Mouse (Mus musculus) liver, embryonic 12.5 days (tissue): ENCODE data around the gene Gbe1. TPM values are rescaled to one million over a fixed set of nuclear protein-coding genes. Genes with fewer than 3 reads are reported as not detected.

ENCODE experiments used
- ATAC-seq: fragments of 200-750 bp; cut with Nextera tagmentation; 2 replicates; pipeline ENCODE4 v1.8.0; 2017; ENCODE audit warnings: moderate number of reproducible peaks, mild to moderate bottlenecking, moderate library complexity
- H3K27ac ChIP-seq: fragments of 300-500 bp; sonication (generic); 2 replicates; pipeline ENCODE4 v1.5.1; 2016; ENCODE audit warnings: mild to moderate bottlenecking
- H3K27me3 ChIP-seq: fragments of 300-500 bp; sonication (generic); replicated peaks from 2 replicates; pipeline ENCODE4 v1.6.1; 2016; ENCODE audit warnings: mild to moderate bottlenecking, moderate library complexity
- H3K36me3 ChIP-seq: fragments of 300-500 bp; sonication (generic); 2 replicates; pipeline ENCODE4 v1.6.1; 2016; ENCODE audit warnings: mild to moderate bottlenecking, moderate library complexity
- H3K4me1 ChIP-seq: fragments of 300-500 bp; sonication (generic); 2 replicates; pipeline ENCODE4 v1.6.1; 2016
- H3K4me2 ChIP-seq: fragments of 300-500 bp; sonication (generic); 2 replicates; pipeline ENCODE4 v1.6.1; 2016; ENCODE audit warnings: mild to moderate bottlenecking, moderate library complexity
- H3K4me3 ChIP-seq: fragments of 300-500 bp; sonication (generic); 2 replicates; pipeline ENCODE4 v1.5.1; 2016; ENCODE audit warnings: mild to moderate bottlenecking, moderate library complexity
- H3K9ac ChIP-seq: fragments of 300-500 bp; sonication (generic); 2 replicates; pipeline ENCODE4 v1.6.1; 2016; ENCODE audit warnings: mild to moderate bottlenecking, moderate library complexity
- H3K9me3 ChIP-seq: fragments of 300-500 bp; sonication (generic); replicated peaks from 2 replicates; pipeline ENCODE4 v1.6.1; 2016; ENCODE audit warnings: mild to moderate bottlenecking, moderate library complexity
- WGBS: fragments of 180-500 bp; shearing (Covaris S2); methylation state at CpG from one replicate; pipeline ENCODE4 v1.1.7; 2016; ENCODE audit not compliant: insufficient replicate concordance; 5-methylcytosine and 5-hydroxymethylcytosine counted together
- polyA plus RNA-seq: library from polyadenylated mRNA; unstranded; fragments of >200 nt; fragmentation: Nextera tagmentation; extraction: Ambion mirVana; gene quantifications from 2 replicates; pipeline ENCODE4 v1.2.1, GENCODE M21; 2016

The Gbe1 gene
- polyA plus RNA-seq, 1 experiment from 2014 or later, result 7.5 TPM

GRCm38 (mm10) chr16:70617691-70618090 is 303.9 kb downstream of the Gbe1 start:
- Histone ChIP-seq H3K27ac (no peak overlapping the region), H3K4me2 (no peak overlapping the region), H3K36me3 (no peaks in the 10 kb centered on the region), H3K4me1 (no peaks in the 10 kb centered on the region), H3K4me3 (no peak overlapping the region), H3K9ac (no peak overlapping the region), H3K27me3 (no peaks in the 10 kb centered on the region), H3K9me3 (no peaks in the 10 kb centered on the region)
- no peak for ATAC-seq
- 41% methylated on average over 1 of the region's 1 CpGs for WGBS

DNA sequence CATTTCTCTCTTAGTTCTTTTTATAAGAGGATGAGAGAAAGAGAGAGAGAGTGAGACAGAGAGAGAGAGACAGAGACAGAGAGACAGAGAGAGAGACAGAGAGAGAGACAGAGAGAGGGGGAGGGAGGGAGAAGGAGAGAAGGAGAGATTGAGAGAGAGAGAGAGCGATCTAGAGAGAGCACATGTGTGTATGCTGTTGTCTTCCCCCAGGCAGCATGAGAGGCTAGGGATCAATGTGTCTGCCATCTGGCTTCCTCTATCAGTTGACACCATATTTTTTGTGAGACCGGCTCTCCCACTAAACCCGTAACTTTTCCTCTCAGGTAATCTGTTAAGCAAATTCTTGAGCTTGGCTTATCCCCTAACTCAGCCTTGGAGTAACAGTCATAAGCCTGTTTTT is 304.4 kb downstream of the Gbe1 start:
- no peaks in the 10 kb centered on the region for H3K9me3 ChIP-seq
- H3K4me2 ChIP-seq, result no peak overlapping the region
- 76% methylated on average over 3 of the region's 3 CpGs for WGBS
- H3K4me3 ChIP-seq, result no peak overlapping the region
- H3K36me3 ChIP-seq, result no peaks in the 10 kb centered on the region
- H3K4me1 ChIP-seq, result no peaks in the 10 kb centered on the region
- H3K27me3 ChIP-seq, result no peaks in the 10 kb centered on the region
- no peak for ATAC-seq
- no peak overlapping the region for H3K27ac ChIP-seq
- H3K9ac ChIP-seq, result no peak overlapping the region
